Mouse (Mus musculus) left cerebral cortex, adult 11 months (tissue): Measurements from ENCODE around the gene Sh3bp4.

Source experiments
- DNase-seq: peaks from one replicate; pipeline ENCODE4 v3.0.0; 2022; ENCODE audit warnings: low spot score

Sh3bp4 gene

GRCm38 (mm10) chr1:89070103-89070700 is at the start of gene Sh3bp4:
Gene Sh3bp4 (plus strand): TSS chr1:89070415.
- DNase-seq = peak; percentile 93

GRCm38 (mm10) chr1:89022997-89023396 is 47.2 kb upstream of the Sh3bp4 start:
- DNase-seq = no peak

- DNase-seq = no peak
These were observed 45.3 kb upstream of the Sh3bp4 start for GRCm38 (mm10) chr1:89024696-89025612.

- DNase-seq = no peak
These were observed 44.2 kb upstream of the Sh3bp4 start for GRCm38 (mm10) chr1:89026040-89026439.

GRCm38 (mm10) chr1:89029136-89029927 is 40.9 kb upstream of the Sh3bp4 start:
- no peak for DNase-seq

- no peak for DNase-seq
These were observed 36.6 kb upstream of the Sh3bp4 start for GRCm38 (mm10) chr1:89033661-89034060.

GRCm38 (mm10) chr1:89034061-89034460 is 36.2 kb upstream of the Sh3bp4 start:
- DNase-seq = no peak

GRCm38 (mm10) chr1:89035115-89035514 is 35.1 kb upstream of the Sh3bp4 start:
- peak; percentile 19 for DNase-seq

- DNase-seq = no peak
These were observed 30.4 kb upstream of the Sh3bp4 start for GRCm38 (mm10) chr1:89039836-89040235.

GRCm38 (mm10) chr1:89041290-89041689 is 28.9 kb upstream of the Sh3bp4 start:
- DNase-seq = no peak

GRCm38 (mm10) chr1:89042081-89042480 is 28.1 kb upstream of the Sh3bp4 start:
- no peak for DNase-seq

- DNase-seq = no peak
These were observed 27.3 kb upstream of the Sh3bp4 start for GRCm38 (mm10) chr1:89042956-89043355.

- no peak for DNase-seq
These were observed 24.8 kb upstream of the Sh3bp4 start for GRCm38 (mm10) chr1:89045403-89045802.

GRCm38 (mm10) chr1:89049506-89049905 is 20.7 kb upstream of the Sh3bp4 start:
- no peak for DNase-seq

- no peak for DNase-seq
These were observed 14.0 kb upstream of the Sh3bp4 start for GRCm38 (mm10) chr1:89056175-89056574.

GRCm38 (mm10) chr1:89057430-89057829 is 12.8 kb upstream of the Sh3bp4 start:
- DNase-seq = peak; percentile 25

- DNase-seq = no peak
These were observed 12.2 kb upstream of the Sh3bp4 start for GRCm38 (mm10) chr1:89058011-89058410.

GRCm38 (mm10) chr1:89062977-89063376 is 7.2 kb upstream of the Sh3bp4 start:
- DNase-seq = no peak

- DNase-seq = no peak
These were observed 6.4 kb upstream of the Sh3bp4 start for GRCm38 (mm10) chr1:89063800-89064199.

- no peak for DNase-seq
These were observed 1.4 kb upstream of the Sh3bp4 start for GRCm38 (mm10) chr1:89068812-89069211.

- DNase-seq = peak; percentile 17
These were observed 624 bp upstream of the Sh3bp4 start for GRCm38 (mm10) chr1:89069479-89070102.

GRCm38 (mm10) chr1:89070871-89071361 is 701 bp downstream of the Sh3bp4 start:
- no peak for DNase-seq
